Mouse (Mus musculus): ENCODE measurements around the gene Serpinc1. TPM values are rescaled to one million over a fixed set of nuclear protein-coding genes. Genes with fewer than 3 reads are reported as not detected.

Gene Serpinc1
- 1.4 and 1.5 TPM in 2 replicates for polyA plus RNA-seq (2015; fragmentation: Nextera tagmentation; extraction: Ambion mirVana)

GRCm38 (mm10) chr1:160978071-160978735 lies at the start of gene Serpinc1:
TSS of gene Serpinc1 (plus strand) at chr1:160978585.

GRCm38 (mm10) chr1:161034435-161035280 lies 56.3 kb downstream of the Serpinc1 start, which contains the start of gene Zbtb37:
TSS of gene Zbtb37 (minus strand) at chr1:161034849.

Other genes starting within 250 kb of the Serpinc1 start
- gene Rabgap1l, start 185.4 kb upstream of the Serpinc1 start, polyA plus RNA-seq (2015; fragmentation: Nextera tagmentation; extraction: Ambion mirVana) = 36.2 and 39.3 TPM in 2 replicates
- 5.8 and 6.1 TPM in 2 replicates for gene Rc3h1, start 72.2 kb upstream of the Serpinc1 start, polyA plus RNA-seq (2015; fragmentation: Nextera tagmentation; extraction: Ambion mirVana)
- 1.9 and 3.0 TPM in 2 replicates for gene Zbtb37, start 56.3 kb downstream of the Serpinc1 start, polyA plus RNA-seq (2015; fragmentation: Nextera tagmentation; extraction: Ambion mirVana)
- gene Dars2, start 92.1 kb downstream of the Serpinc1 start, polyA plus RNA-seq (2015; fragmentation: Nextera tagmentation; extraction: Ambion mirVana) = 29.9 and 30.6 TPM in 2 replicates
- 40.3 and 47.8 TPM in 2 replicates for gene Cenpl, start 92.1 kb downstream of the Serpinc1 start, polyA plus RNA-seq (2015; fragmentation: Nextera tagmentation; extraction: Ambion mirVana)
- 8.1 and 8.2 TPM in 2 replicates for gene Klhl20, start 152.9 kb downstream of the Serpinc1 start, polyA plus RNA-seq (2015; fragmentation: Nextera tagmentation; extraction: Ambion mirVana)
- gene Ankrd45, start 164.1 kb downstream of the Serpinc1 start, polyA plus RNA-seq (2015; fragmentation: Nextera tagmentation; extraction: Ambion mirVana) = not detected in 2 replicates
- not detected in 2 replicates for gene Tex50, start 180.7 kb downstream of the Serpinc1 start, polyA plus RNA-seq (2015; fragmentation: Nextera tagmentation; extraction: Ambion mirVana)

Measured in spleen, postnatal 0 days (tissue).